Mouse (Mus musculus) hindbrain, embryonic 16.5 days (tissue): ENCODE measurements around the gene Gm9903. TPM values are rescaled to one million over a fixed set of nuclear protein-coding genes. Genes with fewer than 3 reads are reported as not detected.

ENCODE experiments used
- ATAC-seq: fragments of 200-750 bp; cut with Nextera tagmentation; 2 replicates; pipeline ENCODE4 v1.8.0; 2017; ENCODE audit warnings: moderate TSS enrichment, moderate library complexity
- H3K27ac ChIP-seq: fragments of 300-500 bp; sonication (generic); 2 replicates; pipeline ENCODE4 v1.5.1; 2014; ENCODE audit warnings: low read depth, mild to moderate bottlenecking, control low read depth, low read length, moderate library complexity
- H3K27me3 ChIP-seq: fragments of 300-500 bp; sonication (generic); replicated peaks from 2 replicates; pipeline ENCODE4 v1.6.1; 2014; ENCODE audit warnings: low read length; ENCODE audit not compliant: control insufficient read depth, insufficient read depth
- H3K36me3 ChIP-seq: fragments of 300-500 bp; sonication (generic); 2 replicates; pipeline ENCODE4 v1.6.1; 2014; ENCODE audit warnings: mild to moderate bottlenecking, low read length, moderate library complexity, mixed read lengths; ENCODE audit not compliant: control insufficient read depth, insufficient read depth
- H3K4me1 ChIP-seq: fragments of 300-500 bp; sonication (generic); 2 replicates; pipeline ENCODE4 v1.6.1; 2014; ENCODE audit warnings: low read depth, low read length; ENCODE audit not compliant: control insufficient read depth, insufficient read depth
- H3K4me2 ChIP-seq: fragments of 300-500 bp; sonication (generic); 2 replicates; pipeline ENCODE4 v1.6.1; 2014; ENCODE audit warnings: mild to moderate bottlenecking, low read length, control low read depth, moderate library complexity
- H3K4me3 ChIP-seq: fragments of 300-500 bp; sonication (generic); 2 replicates; pipeline ENCODE4 v1.5.1; 2014; ENCODE audit warnings: mild to moderate bottlenecking, low read length, control low read depth, moderate library complexity
- H3K9ac ChIP-seq: fragments of 300-500 bp; sonication (generic); 2 replicates; pipeline ENCODE4 v1.6.1; 2014; ENCODE audit warnings: low read depth, mild to moderate bottlenecking, control low read depth, low read length, moderate library complexity
- H3K9me3 ChIP-seq: fragments of 300-500 bp; sonication (generic); 2 replicates; pipeline ENCODE4 v1.6.1; 2014; ENCODE audit warnings: mild to moderate bottlenecking, low read length, moderate library complexity; ENCODE audit not compliant: control insufficient read depth
- WGBS: fragments of 180-500 bp; shearing (Covaris S2); extraction: QIAGEN DNeasy Blood & Tissue Kit; methylation state at CpG from one replicate; pipeline ENCODE4 v1.1.7; 2014; 5-methylcytosine and 5-hydroxymethylcytosine counted together
- polyA plus RNA-seq: library from polyadenylated mRNA; unstranded; fragments of >200 nt; fragmentation: Nextera tagmentation; extraction: Ambion mirVana; gene quantifications from 2 replicates; pipeline ENCODE4 v1.2.1, GENCODE M21; 2015

The Gm9903 gene
- polyA plus RNA-seq, 1 experiment from 2014 or later, result 0.45 TPM

DNA sequence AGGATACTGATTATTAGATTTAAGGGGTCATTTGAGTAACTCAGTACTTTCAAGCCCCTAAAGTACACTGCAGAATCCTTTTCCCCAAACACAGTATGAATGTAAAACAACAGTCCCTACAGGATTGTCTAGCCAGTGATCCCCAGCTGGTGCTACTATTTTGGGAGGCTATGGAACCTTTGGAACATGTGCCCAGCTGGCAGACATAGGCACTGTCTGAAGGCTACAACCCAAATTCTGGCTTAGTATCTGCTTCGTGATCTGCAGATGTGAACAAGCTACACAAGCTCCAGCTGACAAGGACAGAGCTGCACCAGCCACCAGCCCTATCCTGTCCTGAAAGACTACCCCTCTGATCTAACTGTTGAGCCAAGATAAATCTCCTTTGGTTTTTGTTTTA is 2.8 kb downstream of the Gm9903 start:
- Histone ChIP-seq H3K9me3 (no peaks in the 10 kb centered on the region), H3K4me3 (no peak overlapping the region), H3K4me1 (peaks cover 15% of the 10 kb centered on the region), H3K27me3 (no peaks in the 10 kb centered on the region), H3K4me2 (no peak overlapping the region), H3K36me3 (0 out of 2 replicates have a peak, but pooled peaks cover 2% of the 10 kb centered on the region), H3K9ac (no peak overlapping the region), H3K27ac (no peak overlapping the region)
- 96% methylated on average over 1 of the region's 1 CpGs for WGBS
- no peak for ATAC-seq

DNA sequence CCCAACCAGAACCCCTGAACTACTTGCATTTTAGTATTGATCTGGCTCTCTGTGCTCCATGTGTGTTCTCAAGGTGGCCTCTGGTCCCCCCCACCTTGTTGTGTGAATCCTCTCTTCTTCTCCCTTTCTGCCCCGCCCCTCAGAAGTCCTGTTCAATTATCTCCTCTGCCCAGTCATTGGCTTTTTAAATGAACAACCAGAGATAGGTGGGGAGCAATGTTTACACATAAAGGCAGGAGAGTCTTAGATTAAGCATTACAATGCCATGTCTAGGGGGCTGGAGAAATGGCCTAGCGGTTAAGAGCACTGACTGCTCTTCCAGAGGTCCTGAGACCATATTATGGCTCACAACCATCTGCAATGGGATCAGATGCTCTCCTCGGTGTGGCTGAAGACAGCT is 5.6 kb downstream of the Gm9903 start:
- H3K36me3 ChIP-seq, result peaks cover 6% of the 10 kb centered on the region
- no peak for ATAC-seq

DNA sequence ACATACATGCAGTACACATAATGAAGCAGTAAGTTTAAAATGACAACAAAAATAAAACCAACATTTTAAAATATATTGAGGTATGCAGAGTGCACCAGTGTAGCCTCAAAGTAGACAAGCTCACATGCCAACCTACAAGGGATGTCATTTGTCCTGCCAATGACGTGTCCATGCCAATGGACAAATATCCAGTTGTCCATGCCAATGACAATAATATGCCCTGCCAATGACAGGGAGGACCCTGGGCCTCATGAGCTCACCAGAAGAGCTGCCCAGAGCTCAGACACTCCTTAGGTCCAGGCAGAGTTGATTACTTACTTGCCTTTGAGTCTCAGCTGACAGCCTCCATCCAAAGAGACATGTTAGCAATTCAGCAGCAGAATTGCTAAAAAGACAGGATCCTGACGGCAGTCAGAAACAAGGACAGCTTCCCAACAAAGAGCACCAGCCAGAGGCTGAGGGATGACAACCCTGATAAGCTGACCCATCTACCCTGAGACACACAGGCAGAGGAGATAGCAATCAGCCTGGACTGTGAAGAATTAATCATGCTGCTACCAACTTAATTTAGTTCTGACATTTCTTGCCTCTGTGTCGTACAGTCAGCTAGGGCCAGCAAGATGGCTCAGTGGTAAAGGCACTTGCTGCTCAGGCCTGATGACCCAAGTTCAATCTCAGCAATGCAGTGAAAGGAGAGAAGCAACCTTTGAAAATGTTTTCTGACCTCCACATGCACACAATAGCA is 8.1 kb downstream of the Gm9903 start:
- Histone ChIP-seq H3K36me3 (peaks cover 13% of the 10 kb centered on the region), H3K27me3 (no peaks in the 10 kb centered on the region), H3K9me3 (no peaks in the 10 kb centered on the region), H3K4me2 (no peak overlapping the region), H3K27ac (no peak overlapping the region), H3K9ac (no peak overlapping the region), H3K4me1 (no peaks in the 10 kb centered on the region), H3K4me3 (no peak overlapping the region)
- WGBS, result 80% methylated on average over 3 of the region's 3 CpGs
- ATAC-seq, result no peak

More for the DNA sequence above, 5.6 kb downstream of the Gm9903 start:
- 94% methylated on average over 3 of the region's 3 CpGs for WGBS
- H3K9me3 ChIP-seq, result no peaks in the 10 kb centered on the region
- H3K4me3 ChIP-seq, result no peak overlapping the region
- no peak overlapping the region for H3K27ac ChIP-seq
- H3K4me2 ChIP-seq, result no peak overlapping the region
- no peaks in the 10 kb centered on the region for H3K27me3 ChIP-seq
- no peak overlapping the region for H3K9ac ChIP-seq
- peaks cover 2% of the 10 kb centered on the region for H3K4me1 ChIP-seq

DNA sequence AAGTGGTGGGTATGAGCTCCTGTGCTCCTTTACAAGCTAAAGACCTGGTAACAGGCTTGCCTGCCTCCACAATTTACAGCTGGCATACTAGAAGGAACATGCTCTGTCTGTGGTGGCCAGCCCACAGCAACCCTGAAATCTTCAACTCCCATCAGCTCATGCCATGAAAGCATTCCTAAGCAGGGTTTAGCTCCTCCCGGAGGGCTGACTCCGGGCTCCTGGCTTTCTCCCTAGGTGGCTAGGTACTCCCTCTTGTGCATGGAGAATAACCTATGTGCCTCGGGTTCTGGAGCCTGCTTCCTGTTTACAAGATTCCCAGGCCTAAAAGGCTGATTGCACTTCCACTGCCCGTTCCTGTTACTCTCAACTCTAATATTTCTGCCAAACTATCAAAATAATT is 9.1 kb downstream of the Gm9903 start:
- 86% methylated on average over 4 of the region's 4 CpGs for WGBS
- peaks cover 20% of the 10 kb centered on the region for H3K36me3 ChIP-seq
- no peaks in the 10 kb centered on the region for H3K4me1 ChIP-seq
- no peaks in the 10 kb centered on the region for H3K27me3 ChIP-seq
- no peaks in the 10 kb centered on the region for H3K9me3 ChIP-seq
- H3K9ac ChIP-seq, result no peak overlapping the region
- no peak for ATAC-seq
- H3K27ac ChIP-seq, result no peak overlapping the region
- no peak overlapping the region for H3K4me2 ChIP-seq
- H3K4me3 ChIP-seq, result no peak overlapping the region

DNA sequence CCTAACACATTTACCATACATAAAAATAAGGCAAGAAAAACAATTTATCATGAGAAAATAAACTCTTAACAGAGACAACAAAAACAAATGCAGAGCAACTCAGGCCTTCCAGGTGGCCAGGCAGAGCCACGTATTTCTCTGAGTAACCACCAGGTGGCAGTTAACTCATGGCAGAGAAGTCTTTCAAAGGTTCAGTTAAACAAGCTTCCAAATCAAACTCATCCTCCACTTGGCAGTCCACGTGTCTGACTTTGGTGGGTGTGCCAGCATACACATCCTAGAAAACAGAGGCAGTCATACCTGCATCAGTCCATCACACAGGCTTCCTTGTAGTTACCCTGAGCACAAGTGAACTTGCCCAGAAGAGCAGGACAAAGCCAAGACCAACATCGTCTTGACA is 10.9 kb downstream of the Gm9903 start:
- no peaks in the 10 kb centered on the region for H3K4me1 ChIP-seq

DNA sequence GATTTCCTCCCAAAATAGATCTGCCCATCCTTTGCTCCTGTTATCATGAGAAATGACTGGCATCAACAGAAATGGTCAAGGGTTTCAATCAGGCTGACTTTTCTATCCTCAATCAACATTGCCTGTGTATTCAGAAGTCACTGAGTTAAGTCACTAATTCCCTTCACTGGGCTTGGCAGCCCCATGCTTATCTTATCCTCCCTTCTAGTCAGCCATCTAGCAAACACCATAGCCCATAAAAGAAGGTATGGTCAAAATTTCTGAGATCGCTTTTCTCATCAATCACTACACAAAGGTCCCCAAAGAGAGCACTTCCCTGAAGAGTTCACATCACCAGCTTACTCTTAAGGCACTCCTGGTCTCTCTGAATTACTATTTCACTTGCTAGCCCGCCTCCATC is 21.3 kb downstream of the Gm9903 start:
- no peak overlapping the region for H3K27ac ChIP-seq
- WGBS, result 15% methylated on average over 2 of the region's 2 CpGs
- H3K27me3 ChIP-seq, result no peaks in the 10 kb centered on the region
- peak overlapping the region; percentile 76 for H3K4me2 ChIP-seq
- peak overlapping the region; percentile 88 for H3K9ac ChIP-seq
- H3K9me3 ChIP-seq, result no peaks in the 10 kb centered on the region
- H3K36me3 ChIP-seq, result peaks cover 8% of the 10 kb centered on the region; the same call in 1 of the 2 replicates
- peak overlapping the region; percentile 93 for H3K4me3 ChIP-seq
- ATAC-seq, result no peak
- peaks cover 23% of the 10 kb centered on the region for H3K4me1 ChIP-seq

More for the DNA sequence above, 10.9 kb downstream of the Gm9903 start:
- H3K27ac ChIP-seq, result no peak overlapping the region
- H3K9me3 ChIP-seq, result no peaks in the 10 kb centered on the region
- 41% methylated on average over 3 of the region's 3 CpGs for WGBS
- no peak overlapping the region for H3K9ac ChIP-seq
- no peaks in the 10 kb centered on the region for H3K27me3 ChIP-seq
- peaks cover 28% of the 10 kb centered on the region for H3K36me3 ChIP-seq
- no peak for ATAC-seq
- H3K4me2 ChIP-seq, result no peak overlapping the region
- no peak overlapping the region for H3K4me3 ChIP-seq

DNA sequence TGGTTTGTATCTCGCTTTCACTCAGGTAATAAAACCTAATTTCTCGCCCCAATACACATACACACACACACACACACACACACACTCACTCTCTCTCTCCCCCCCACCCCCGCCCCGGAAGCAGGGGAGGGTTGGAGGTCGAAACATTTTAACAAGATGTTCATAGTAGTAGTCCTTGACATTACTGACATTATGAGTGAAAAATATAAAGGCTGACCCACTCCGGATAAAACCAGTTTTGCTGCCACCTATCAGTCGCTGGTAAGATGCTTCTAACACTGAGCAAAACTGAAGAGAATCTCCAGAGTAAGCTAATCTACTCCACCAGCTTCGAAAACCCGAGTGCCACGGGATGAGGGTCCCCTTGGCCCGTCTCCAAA is 21.8 kb downstream of the Gm9903 start:
- Histone ChIP-seq H3K27me3 (no peaks in the 10 kb centered on the region), H3K4me2 (peak overlapping the region; percentile 76), H3K4me1 (peaks cover 28% of the 10 kb centered on the region), H3K9me3 (no peaks in the 10 kb centered on the region), H3K36me3 (peaks cover 8% of the 10 kb centered on the region; the same call in 1 of the 2 replicates), H3K4me3 (peak overlapping the region; percentile 93), H3K9ac (peak overlapping the region; percentile 88), H3K27ac (peak overlapping the region; percentile 99)
- 0% methylated on average over 11 of the region's 11 CpGs for WGBS
- ATAC-seq, result 0 out of 2 replicates have a peak, but pooled peaks have one; percentile 0

DNA sequence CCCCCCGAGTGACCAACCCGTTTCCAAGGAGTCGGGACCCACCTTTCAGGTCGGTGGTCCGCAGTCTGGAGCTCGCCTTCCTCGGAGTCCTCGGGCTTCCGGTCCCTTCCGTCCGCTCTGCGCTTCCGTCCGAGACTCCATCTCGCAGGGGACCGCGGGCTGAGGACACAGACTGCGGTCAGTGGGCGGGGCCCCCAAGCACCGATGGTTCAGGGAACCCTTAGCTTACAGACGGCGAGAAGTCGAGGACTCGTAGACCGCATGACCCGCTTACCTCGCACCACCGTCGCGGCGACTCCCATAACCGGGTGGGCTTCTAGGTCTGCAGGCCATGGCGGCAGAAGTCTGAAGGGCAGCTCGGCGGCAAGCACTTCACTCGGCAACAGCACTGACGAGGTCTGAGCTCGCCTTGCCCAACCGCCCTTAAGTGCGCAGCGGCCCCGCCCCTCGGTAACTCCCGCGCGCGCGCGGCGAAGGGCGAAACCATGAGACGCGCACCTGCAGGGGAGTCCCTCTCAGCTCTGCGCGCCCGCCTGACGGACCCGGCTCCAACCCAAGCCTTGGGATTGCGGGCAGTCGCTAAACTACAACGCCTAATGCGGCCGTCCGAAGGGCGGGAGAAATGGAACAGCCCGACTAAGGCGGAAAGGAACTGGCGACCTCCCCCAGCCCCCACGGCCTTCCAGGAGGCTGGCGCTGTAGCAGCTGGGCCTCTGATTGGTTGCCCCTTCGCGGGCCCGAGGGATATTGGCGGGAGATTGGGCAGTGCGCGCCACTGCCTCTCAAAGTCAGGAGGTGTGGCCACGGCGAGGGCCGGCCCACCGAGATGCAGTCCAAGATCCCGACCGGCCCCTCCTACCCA is 22.4 kb downstream of the Gm9903 start, which contains the start of gene Slbp:
Slbp (minus strand) TSS at position 654 of the 862 bp plus-strand sequence.
- Histone ChIP-seq H3K27ac (peak within 1 kb of the TSS; percentile 99), H3K4me1 (peaks cover 34% of the 10 kb centered on the region), H3K9me3 (no peaks in the 10 kb centered on the region), H3K9ac (peak within 1 kb of the TSS; percentile 88), H3K4me3 (peak within 1 kb of the TSS; percentile 93), H3K36me3 (0 out of 2 replicates have a peak, but pooled peaks cover 8% of the 10 kb centered on the region), H3K27me3 (no peaks in the 10 kb centered on the region), H3K4me2 (peak within 1 kb of the TSS; percentile 76)
- ATAC-seq, result peak; percentile 97
- under 1% methylated on average over 81 of the region's 82 CpGs for WGBS

DNA sequence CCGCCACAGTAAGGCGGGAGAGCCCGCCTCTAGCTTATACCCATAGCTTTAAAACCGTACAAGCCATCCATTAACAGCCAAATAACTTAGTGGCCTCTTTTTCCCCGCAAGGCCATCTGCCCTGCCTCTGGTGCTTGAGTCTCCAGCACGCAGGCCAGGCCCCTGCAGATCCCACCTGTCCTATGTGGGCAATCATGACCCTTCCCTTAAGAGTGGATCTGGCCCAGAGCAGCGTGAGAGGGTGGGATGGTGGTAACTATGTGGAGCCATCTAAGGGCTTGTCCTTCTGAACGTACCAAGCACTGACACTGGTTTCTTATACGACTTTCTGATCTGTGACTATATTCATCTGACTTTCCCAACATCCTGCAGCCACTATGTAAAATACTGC is 23.1 kb downstream of the Gm9903 start:
- under 1% methylated on average over 9 of the region's 9 CpGs for WGBS
- peak overlapping the region; percentile 99 for H3K27ac ChIP-seq
- H3K4me1 ChIP-seq, result peaks cover 35% of the 10 kb centered on the region
- H3K4me3 ChIP-seq, result peak overlapping the region; percentile 93
- no peaks in the 10 kb centered on the region for H3K27me3 ChIP-seq
- no peaks in the 10 kb centered on the region for H3K9me3 ChIP-seq
- ATAC-seq, result no peak
- H3K36me3 ChIP-seq, result 0 out of 2 replicates have a peak, but pooled peaks cover 8% of the 10 kb centered on the region
- peak overlapping the region; percentile 76 for H3K4me2 ChIP-seq
- peak overlapping the region; percentile 61 for H3K9ac ChIP-seq
